Mouse (Mus musculus) mouse embryonic stem cell (cell line): ENCODE data around the gene Mmrn2.

Source experiments
- in situ Hi-C, 2 experiments: fragments of 300-500 bp; cut with MboI; formaldehyde crosslinking; loops; 1 replicate in 1 of 2; 3 replicates in 1 of 2; pipeline ENCODE4 v1.14.3; 2019 to 2020; ENCODE audit warnings: low sequenced_read_pairs in 2 of 2, low pct_unique_long_range_greater_than_20kb in 1 of 2, mixed read lengths in 1 of 2; ENCODE audit not compliant: unreplicated experiment in 1 of 2

Gene Mmrn2

GRCm38 (mm10) chr14:34444368-34444767 is 69.1 kb downstream of the Mmrn2 start:
- in situ Hi-C loops: loop anchor here (10.0 to 25.0 kb wide), 2 partner anchors 118 to 120 kb away; no protein-coding TSS in a partner anchor

GRCm38 (mm10) chr14:34444924-34445323 is 69.7 kb downstream of the Mmrn2 start:
- in situ Hi-C loops: loop anchor here (10.0 to 25.0 kb wide), 2 partner anchors 117 to 120 kb away; no protein-coding TSS in a partner anchor

- in situ Hi-C loops: loop anchor here (10.0 to 25.0 kb wide), 2 partner anchors 117 to 119 kb away; no protein-coding TSS in a partner anchor
Measured at GRCm38 (mm10) chr14:34445348-34445747, 70.1 kb downstream of the Mmrn2 start.

- in situ Hi-C loops: loop anchor here (10.0 to 25.0 kb wide), 2 partner anchors 116 to 118 kb away; no protein-coding TSS in a partner anchor
Measured at GRCm38 (mm10) chr14:34446624-34447023, 71.4 kb downstream of the Mmrn2 start.

- in situ Hi-C loops: loop anchor here (10.0 to 25.0 kb wide), 2 partner anchors 115 to 117 kb away; no protein-coding TSS in a partner anchor
Measured at GRCm38 (mm10) chr14:34447659-34448058, 72.4 kb downstream of the Mmrn2 start.

- in situ Hi-C loops: loop anchor here (10.0 to 25.0 kb wide), 2 partner anchors 114 to 116 kb away; no protein-coding TSS in a partner anchor
Measured at GRCm38 (mm10) chr14:34448398-34448797, 73.1 kb downstream of the Mmrn2 start.

GRCm38 (mm10) chr14:34449807-34450206 is 74.5 kb downstream of the Mmrn2 start:
- in situ Hi-C loops: loop anchor here (10.0 to 25.0 kb wide), 2 partner anchors 112 to 115 kb away; no protein-coding TSS in a partner anchor

- in situ Hi-C loops: no loop called here
Measured at GRCm38 (mm10) chr14:34450451-34450850, 75.2 kb downstream of the Mmrn2 start.

GRCm38 (mm10) chr14:34451872-34452271 is 76.6 kb downstream of the Mmrn2 start:
- in situ Hi-C loops: no loop called here

- in situ Hi-C loops: no loop called here
Measured at GRCm38 (mm10) chr14:34453648-34454047, 78.4 kb downstream of the Mmrn2 start.
